Comparison of ENCODE assay signal across 10 mouse cellular contexts in the genomic region with DNA sequence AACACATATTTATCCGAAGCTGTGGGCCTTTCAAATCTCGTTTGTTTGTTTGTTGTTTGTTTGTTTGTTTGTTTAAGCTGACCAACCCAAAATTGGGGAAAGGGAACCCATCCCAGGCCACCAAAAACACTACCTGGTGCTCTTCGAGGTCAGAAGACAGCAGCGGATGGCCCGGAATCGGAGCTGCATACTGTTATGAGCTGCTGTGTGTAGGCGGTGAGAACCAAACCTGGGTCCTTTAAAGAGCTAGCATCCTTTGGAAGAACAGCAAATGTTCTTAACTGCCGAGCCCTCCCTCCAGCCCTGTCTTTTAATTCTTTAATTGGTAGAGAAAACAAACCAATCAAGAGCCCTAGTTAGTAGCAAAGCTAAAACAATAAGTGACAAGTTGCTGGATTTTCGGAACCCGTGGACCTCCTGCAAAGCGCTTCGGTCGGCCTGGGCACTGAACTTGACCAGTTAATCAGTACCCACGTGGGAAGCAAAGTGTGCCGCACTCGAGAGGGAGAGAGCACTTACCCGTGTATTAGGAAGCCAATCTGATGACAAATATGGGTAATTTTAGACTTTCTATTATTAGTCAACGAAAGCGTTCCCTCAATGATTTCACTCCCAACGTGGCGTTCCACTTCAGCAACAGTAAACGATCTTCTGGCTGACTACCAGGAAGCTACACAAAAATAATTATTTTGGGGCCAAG. TPM values are rescaled to one million over a fixed set of nuclear protein-coding genes. Genes with fewer than 3 reads are reported as not detected.
DNase-seq lines count a peak whose midpoint lies in the region; ATAC-seq and TF ChIP-seq lines count a peak whose summit lies in the region.
"Had no signal": no experiment of that assay in that cellular context is flagged by ENCODE, and none has a peak within 500 bp of the region (broad histone marks: within the 10 kb centered on the region; RNA-seq: fewer than 3 reads in every experiment).

No protein-coding gene starts in this region.

- no peaks in the 10 kb centered on the region for H3K27me3 ChIP-seq in forebrain, postnatal 0 days (ENCODE audit: insufficient read depth, low read length)
- H3K27me3 ChIP-seq in forebrain, embryonic 13.5 days: no peaks in the 10 kb centered on the region

- peaks cover 10% of the 10 kb centered on the region for H3K4me1 ChIP-seq in forebrain, postnatal 0 days (ENCODE audit: insufficient read depth)
- peaks cover 27% of the 10 kb centered on the region for H3K4me1 ChIP-seq in forebrain, embryonic 13.5 days

- no peak for TF ChIP-seq CTCF in forebrain, postnatal 0 days (IDR thresholded peaks at IDR 0.05; ENCODE audit: low read depth)

- ATAC-seq in forebrain, postnatal 0 days: no peak
- ATAC-seq in forebrain, embryonic 13.5 days: no peak
- ATAC-seq in erythroid progenitor cell, adult 5-6 weeks (replicated peaks; ENCODE audit: low FRiP score, poor library complexity, severe bottlenecking): no peak

- H3K4me2 ChIP-seq in forebrain, postnatal 0 days (ENCODE audit: low read depth): 0 out of 2 replicates have a peak overlapping the region, but pooled peaks have one; percentile 5
- no peak overlapping the region for H3K4me2 ChIP-seq in forebrain, embryonic 13.5 days

- 54% methylated on average over 22 of the region's 22 CpGs for WGBS in forebrain, postnatal 0 days
- 68% methylated on average over 22 of the region's 22 CpGs for WGBS in forebrain, embryonic 13.5 days

- no peak overlapping the region for H3K9ac ChIP-seq in forebrain, postnatal 0 days
- no peak overlapping the region for H3K9ac ChIP-seq in forebrain, embryonic 13.5 days

- H3K27ac ChIP-seq in forebrain, postnatal 0 days (ENCODE audit: low read depth, low read length): 0 out of 2 replicates have a peak overlapping the region, but pooled peaks have one; percentile 4
- no peak overlapping the region for H3K27ac ChIP-seq in forebrain, embryonic 13.5 days

- H3K4me3 ChIP-seq in forebrain, postnatal 0 days (ENCODE audit: low read depth, low read length): no peak overlapping the region
- no peak overlapping the region for H3K4me3 ChIP-seq in forebrain, embryonic 13.5 days
- H3K4me3 ChIP-seq: erythroblast, embryonic 14.5 days had no signal

- peak; percentile 31 for DNase-seq in forebrain, postnatal 0 days
- peak; percentile 39 for DNase-seq in thymus, postnatal 4 days
- DNase-seq in thymus, postnatal 0 days (ENCODE audit: low spot score): no peak
- peak; percentile 78 to 89 for DNase-seq in kidney, postnatal 36 days
- DNase-seq in right cerebral cortex, adult 18-20 months: no peak
- DNase-seq in layer of hippocampus, adult 11-12 months (ENCODE audit: low spot score): no peak

- H3K36me3 ChIP-seq in forebrain, postnatal 0 days (ENCODE audit: insufficient read depth): no peaks in the 10 kb centered on the region
- no peaks in the 10 kb centered on the region for H3K36me3 ChIP-seq in forebrain, embryonic 13.5 days (ENCODE audit: poor library complexity, severe bottlenecking)

- H3K9me3 ChIP-seq in forebrain, postnatal 0 days (ENCODE audit: low read length): no peaks in the 10 kb centered on the region
- H3K9me3 ChIP-seq in forebrain, embryonic 13.5 days (replicated peaks): no peaks in the 10 kb centered on the region

RNA-seq across cellular contexts. Expression of a gene that starts 45.1 kb away (rescaled TPM):
- total RNA-seq in forebrain, postnatal 0 days (2014; rRNA removed): 115 and 156 TPM in 2 replicates
- 189 and 260 TPM in 2 replicates for polyA plus RNA-seq in forebrain, postnatal 0 days (2015; fragmentation: Nextera tagmentation; extraction: Ambion mirVana)
- polyA plus RNA-seq in forebrain, embryonic 13.5 days (2015; fragmentation: Nextera tagmentation; extraction: Ambion mirVana): 206 and 221 TPM in 2 replicates
- 0.37 and 0.39 TPM in 2 replicates for polyA plus RNA-seq in thymus, postnatal 0 days (2015; fragmentation: Nextera tagmentation; extraction: Ambion mirVana)
- total RNA-seq in erythroid progenitor cell, adult 5-6 weeks (2015; ENCODE audit: low replicate concordance): not detected in 2 replicates
- not detected in 2 replicates for total RNA-seq in erythroid progenitor cell, adult 5-6 weeks (2017; ENCODE audit: low replicate concordance)
- total RNA-seq: hematopoietic stem cell, adult 5-6 weeks had no signal
- polyA plus RNA-seq: erythroblast, embryonic 14.5 days had no signal

RNA-seq across cellular contexts. Expression of a gene that starts 45.5 kb away (rescaled TPM):
- total RNA-seq in forebrain, postnatal 0 days (2014; rRNA removed): 51.8 and 69.5 TPM in 2 replicates
- polyA plus RNA-seq in forebrain, postnatal 0 days (2015; fragmentation: Nextera tagmentation; extraction: Ambion mirVana): 74.1 and 80.4 TPM in 2 replicates
- polyA plus RNA-seq in forebrain, embryonic 13.5 days (2015; fragmentation: Nextera tagmentation; extraction: Ambion mirVana): 68.8 and 83.9 TPM in 2 replicates
- polyA plus RNA-seq in thymus, postnatal 0 days (2015; fragmentation: Nextera tagmentation; extraction: Ambion mirVana): 104 and 120 TPM in 2 replicates
- total RNA-seq in erythroid progenitor cell, adult 5-6 weeks (2015; ENCODE audit: low replicate concordance): 26.4 and 41.4 TPM in 2 replicates
- total RNA-seq in erythroid progenitor cell, adult 5-6 weeks (2017; ENCODE audit: low replicate concordance): 34.8 and 47.9 TPM in 2 replicates

Comparison
In these comparisons a context has a peak if more than half of its experiments do, and no peak if none do; other contexts are left out.
1. DNase-seq: peak in forebrain, postnatal 0 days (single experiment), thymus, postnatal 4 days (single experiment) and kidney, postnatal 36 days (2 of 2); none in thymus, postnatal 0 days (single experiment), right cerebral cortex, adult 18-20 months (single experiment) and layer of hippocampus, adult 11-12 months (single experiment).
2. RNA of a gene that starts 45.1 kb away (polyA plus RNA-seq): 189 to 260 TPM in forebrain, postnatal 0 days and 206 to 221 TPM in forebrain, embryonic 13.5 days; 0.37 to 0.39 TPM in thymus, postnatal 0 days; every median in the first group is over 100 times any median in the second.